Mouse (Mus musculus): ENCODE data around the gene Pdgfa.

- no peak for TF ChIP-seq CTCF (IDR thresholded peaks at IDR 0.05; ENCODE audit: insufficient read depth, low read length)
- TF ChIP-seq POLR2A (IDR thresholded peaks at IDR 0.05; ENCODE audit: borderline replicate concordance, extremely low read depth, low read depth, low read length), result no peak
These were observed 52.6 kb downstream of the Pdgfa start for GRCm38 (mm10) chr5:138944551-138944950.
